Mouse (Mus musculus) myocyte (in vitro differentiated cells): Measurements from ENCODE around the gene Apom.

Source experiments
- MAX ChIP-seq: IDR thresholded peaks from one replicate; pipeline ENCODE4 v1.6.1; 2011; ENCODE audit warnings: low read depth, mild to moderate bottlenecking, control low read depth
- MYOD1 ChIP-seq, 3 experiments: IDR thresholded peaks; one replicate each; pipeline ENCODE4 v1.6.1; 2011; ENCODE audit warnings: control low read depth in 2 of 3, low read depth in 2 of 3, mild to moderate bottlenecking in 2 of 3, moderate library complexity in 1 of 3; ENCODE audit not compliant: insufficient read length in 2 of 3, control insufficient read depth in 1 of 3
- POLR2AphosphoS2 ChIP-seq: IDR thresholded peaks from one replicate; pipeline ENCODE4 v1.6.1; 2011; ENCODE audit warnings: low read depth, control low read depth; ENCODE audit not compliant: insufficient read length

DNA sequence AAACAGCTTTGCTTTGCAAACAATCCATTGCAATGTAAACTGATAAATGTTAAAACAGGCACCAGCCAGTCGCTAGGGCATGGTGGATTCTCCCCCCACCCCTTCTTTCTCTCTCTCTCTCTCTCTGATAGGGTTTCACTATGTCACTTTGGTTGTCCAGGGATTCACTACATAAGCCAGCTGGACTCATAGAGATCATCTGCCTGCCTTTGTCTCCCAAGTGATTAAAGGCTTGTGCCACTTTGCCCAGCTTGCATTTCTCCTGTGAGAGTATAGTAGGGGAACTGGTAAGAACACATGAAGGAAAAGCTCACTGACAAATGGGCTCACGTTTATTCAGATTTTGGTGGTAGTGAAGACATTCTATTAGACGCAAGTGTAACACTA lies 317 bp upstream of the Apom start:
- TF ChIP-seq POLR2AphosphoS2 (no peak), MYOD1 (IDR thresholded peaks at IDR 0.05; ENCODE audit: control insufficient read depth in 1 of 3, insufficient read length in 2 of 3, low read depth in 2 of 3) (no peak), MAX (no peak)
